Mouse (Mus musculus) embryonic facial prominence, embryonic 12.5 days (tissue): ENCODE data around the gene Foxk2. TPM values are rescaled to one million over a fixed set of nuclear protein-coding genes. Genes with fewer than 3 reads are reported as not detected.
"Not testable (repeated sequence)": the region's sequence is repeated elsewhere in the genome, so short reads cannot be mapped to it uniquely, and the experiment has no call there.

Experiments
- ATAC-seq: fragments of 200-750 bp; cut with Nextera tagmentation; 2 replicates; pipeline ENCODE4 v1.8.0; 2017; ENCODE audit not compliant: insufficient number of reproducible peaks, insufficient read depth, low FRiP score, low TSS enrichment
- H3K27ac ChIP-seq: fragments of 300-500 bp; sonication (generic); 2 replicates; pipeline ENCODE4 v1.5.1; 2016; ENCODE audit warnings: mild to moderate bottlenecking
- H3K27me3 ChIP-seq: fragments of 300-500 bp; sonication (generic); 2 replicates; pipeline ENCODE4 v1.6.1; 2016; ENCODE audit warnings: mild to moderate bottlenecking, moderate library complexity
- H3K36me3 ChIP-seq: fragments of 300-500 bp; sonication (generic); 2 replicates; pipeline ENCODE4 v1.6.1; 2016; ENCODE audit warnings: mild to moderate bottlenecking
- H3K4me1 ChIP-seq: fragments of 300-500 bp; sonication (generic); 2 replicates; pipeline ENCODE4 v1.6.1; 2016
- H3K4me2 ChIP-seq: fragments of 300-500 bp; sonication (generic); replicated peaks from 2 replicates; pipeline ENCODE4 v1.6.1; 2016; ENCODE audit warnings: mild to moderate bottlenecking, moderate library complexity
- H3K4me3 ChIP-seq: fragments of 300-500 bp; sonication (generic); 2 replicates; pipeline ENCODE4 v1.5.1; 2016; ENCODE audit warnings: mild to moderate bottlenecking
- H3K9ac ChIP-seq: fragments of 300-500 bp; sonication (generic); 2 replicates; pipeline ENCODE4 v1.6.1; 2016; ENCODE audit warnings: mild to moderate bottlenecking, moderate library complexity
- H3K9me3 ChIP-seq: fragments of 300-500 bp; sonication (generic); 2 replicates; pipeline ENCODE4 v1.6.1; 2016; ENCODE audit warnings: mild to moderate bottlenecking, moderate library complexity
- WGBS: fragments of 180-500 bp; shearing (Covaris S2); methylation state at CpG from one replicate; pipeline ENCODE4 v1.1.7; 2016; 5-methylcytosine and 5-hydroxymethylcytosine counted together
- polyA plus RNA-seq: library from polyadenylated mRNA; unstranded; fragments of >200 nt; fragmentation: Nextera tagmentation; extraction: Ambion mirVana; gene quantifications from 2 replicates; pipeline ENCODE4 v1.2.1, GENCODE M21; 2016

Gene Foxk2
- polyA plus RNA-seq, 1 experiment from 2014 or later, result 10.6 TPM

DNA sequence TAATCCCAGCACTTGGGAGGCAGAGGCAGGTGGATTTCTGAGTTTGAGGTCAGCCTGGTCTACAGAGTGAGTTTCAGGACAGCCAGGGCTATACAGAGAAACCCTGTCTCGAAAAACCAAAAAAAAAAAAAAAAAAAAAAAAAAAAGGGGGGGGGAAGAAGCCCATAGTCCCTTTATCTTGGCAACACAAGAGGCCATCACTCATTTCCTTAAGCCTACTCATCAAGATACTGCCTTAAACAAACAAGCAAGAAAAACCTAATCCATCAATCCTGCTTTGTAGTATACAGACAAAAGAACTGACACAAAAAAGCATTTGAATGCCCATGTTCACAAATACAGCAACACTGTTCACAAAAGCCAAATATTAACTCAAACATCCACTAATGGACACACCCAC is 82.6 kb downstream of the Foxk2 start:
- not testable (repeated sequence) for H3K9me3 ChIP-seq, H3K27ac ChIP-seq, H3K4me2 ChIP-seq, ATAC-seq, H3K4me1 ChIP-seq, H3K27me3 ChIP-seq, H3K4me3 ChIP-seq, H3K9ac ChIP-seq
- WGBS, result 80% methylated on average over 1 of the region's 1 CpGs
- H3K36me3 ChIP-seq, result peaks cover 27% of the 10 kb centered on the region

DNA sequence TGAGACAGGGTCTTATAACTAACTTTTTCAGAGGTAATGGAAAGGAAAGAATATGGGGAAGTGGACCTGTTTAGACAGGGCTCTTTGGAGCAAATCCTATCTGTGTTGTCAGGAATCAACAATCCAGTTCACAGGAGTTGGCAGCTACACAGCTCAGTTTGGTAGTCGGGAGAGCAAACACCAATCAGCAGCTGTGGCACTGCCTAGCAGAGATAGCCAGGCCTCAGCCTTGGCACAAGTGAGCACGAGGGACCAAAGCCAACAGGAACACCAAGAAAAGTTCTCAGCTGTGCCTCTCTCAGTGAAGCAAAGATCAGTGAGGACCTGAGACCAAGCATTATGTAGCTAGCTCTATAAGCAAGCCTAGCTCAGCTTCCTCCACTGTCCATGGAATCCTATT is 87.2 kb downstream of the Foxk2 start:
- ATAC-seq, result no peak
- 91% methylated on average over 2 of the region's 2 CpGs for WGBS
- Histone ChIP-seq H3K27ac (no peak overlapping the region), H3K36me3 (peaks cover 32% of the 10 kb centered on the region), H3K4me2 (no peak overlapping the region), H3K9me3 (no peaks in the 10 kb centered on the region), H3K27me3 (no peaks in the 10 kb centered on the region), H3K4me3 (no peak overlapping the region), H3K4me1 (no peaks in the 10 kb centered on the region), H3K9ac (no peak overlapping the region)

DNA sequence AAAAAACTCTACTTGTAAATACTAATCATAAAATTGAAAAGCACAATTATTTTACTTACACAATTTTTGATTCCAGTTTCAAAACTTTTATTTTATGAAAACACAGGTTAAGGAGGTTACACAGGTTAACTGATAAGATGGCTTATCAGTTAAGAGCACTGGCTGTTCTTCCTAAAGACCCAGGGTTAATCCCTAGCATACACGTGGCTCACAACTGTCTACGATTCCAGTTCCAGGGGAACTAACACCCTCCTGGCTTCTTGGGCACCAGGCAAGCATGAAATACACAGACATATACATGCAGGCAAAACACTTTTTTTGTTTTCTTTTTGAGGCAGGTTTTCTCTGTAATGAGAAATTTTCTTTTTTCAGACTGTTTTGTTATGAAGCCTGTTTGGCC is 88.4 kb downstream of the Foxk2 start:
- Histone ChIP-seq H3K36me3 (peaks cover 32% of the 10 kb centered on the region), H3K4me2 (no peak overlapping the region), H3K4me3 (no peak overlapping the region), H3K27ac (no peak overlapping the region), H3K4me1 (peaks cover 8% of the 10 kb centered on the region), H3K27me3 (no peaks in the 10 kb centered on the region), H3K9ac (no peak overlapping the region), H3K9me3 (no peaks in the 10 kb centered on the region)
- 98% methylated on average over 2 of the region's 2 CpGs for WGBS
- no peak for ATAC-seq

DNA sequence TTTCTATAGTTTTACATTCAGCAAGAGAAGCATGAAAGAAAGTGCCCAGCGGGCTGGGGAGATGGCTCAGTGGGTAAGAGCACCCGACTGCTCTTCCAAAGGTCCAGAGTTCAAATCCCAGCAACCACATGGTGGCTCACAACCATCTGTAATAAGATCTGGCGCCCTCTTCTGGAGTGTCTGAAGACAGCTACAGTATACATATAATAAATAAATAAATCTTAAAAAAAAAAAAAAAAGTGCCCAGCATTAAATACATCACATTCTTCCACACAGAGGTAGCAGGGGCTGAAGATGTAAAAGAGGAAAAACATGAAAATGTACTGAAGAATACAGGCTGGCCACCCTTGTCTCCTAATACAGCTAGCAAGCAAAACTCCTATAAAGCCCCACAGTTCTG is 88.9 kb downstream of the Foxk2 start:
- Histone ChIP-seq H3K4me1 (peaks cover 11% of the 10 kb centered on the region), H3K36me3 (peaks cover 32% of the 10 kb centered on the region)
- H3K9me3 ChIP-seq, H3K27me3 ChIP-seq, H3K27ac ChIP-seq, H3K9ac ChIP-seq, H3K4me3 ChIP-seq, H3K4me2 ChIP-seq, ATAC-seq: not testable (repeated sequence)
- whole genome bisulfite sequencing, result 89% methylated on average over 3 of the region's 3 CpGs

DNA sequence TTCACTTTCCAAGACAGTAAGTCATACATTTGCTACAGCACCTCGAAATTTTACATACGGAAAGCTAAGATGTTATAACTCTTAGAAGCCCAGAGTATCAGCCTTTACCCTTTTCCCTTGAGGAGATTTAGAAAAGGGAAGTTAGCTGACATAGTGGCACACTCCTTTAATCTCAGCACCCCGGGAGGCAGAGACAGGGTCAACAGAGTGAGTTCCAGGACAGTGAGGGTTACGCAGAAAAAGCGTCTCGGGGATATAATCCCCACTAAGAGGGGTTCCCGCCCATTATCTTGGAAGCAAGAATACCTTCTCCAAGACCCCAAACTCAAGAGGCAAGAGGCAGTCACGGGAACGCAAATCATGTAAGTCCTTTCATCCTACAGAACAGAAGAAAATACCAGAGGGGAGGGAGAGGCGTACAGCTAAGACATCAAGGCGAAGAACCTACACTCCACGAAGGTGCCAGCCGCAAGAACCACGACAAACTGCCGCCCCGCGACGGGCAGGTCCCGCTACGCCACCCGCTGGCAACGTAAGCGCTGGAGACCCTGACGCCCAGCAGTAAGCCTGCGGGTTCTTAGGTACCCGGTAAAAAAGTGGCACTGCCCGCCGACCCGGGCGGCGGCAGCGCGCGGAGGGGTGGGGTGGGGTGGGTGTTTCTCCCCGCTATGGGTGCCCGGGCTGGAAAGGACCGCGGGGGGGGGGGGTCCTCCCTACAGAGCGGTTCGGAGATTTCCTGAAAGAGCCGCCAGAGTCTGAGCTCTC is 93.7 kb downstream of the Foxk2 start:
- H3K9me3 ChIP-seq, result no peaks in the 10 kb centered on the region
- H3K4me1 ChIP-seq, result peaks cover 18% of the 10 kb centered on the region
- peak overlapping the region; percentile 96 for H3K4me3 ChIP-seq
- 0 out of 2 replicates have a peak, but pooled peaks cover 7% of the 10 kb centered on the region for H3K36me3 ChIP-seq
- no peaks in the 10 kb centered on the region for H3K27me3 ChIP-seq
- peak overlapping the region; percentile 77 for H3K4me2 ChIP-seq
- peak overlapping the region; percentile 95 for H3K9ac ChIP-seq
- WGBS, result 3% methylated on average over 41 of the region's 41 CpGs
- H3K27ac ChIP-seq, result peak overlapping the region; percentile 80
- 0 out of 2 replicates have a peak, but pooled peaks have one; percentile 17 for ATAC-seq

DNA sequence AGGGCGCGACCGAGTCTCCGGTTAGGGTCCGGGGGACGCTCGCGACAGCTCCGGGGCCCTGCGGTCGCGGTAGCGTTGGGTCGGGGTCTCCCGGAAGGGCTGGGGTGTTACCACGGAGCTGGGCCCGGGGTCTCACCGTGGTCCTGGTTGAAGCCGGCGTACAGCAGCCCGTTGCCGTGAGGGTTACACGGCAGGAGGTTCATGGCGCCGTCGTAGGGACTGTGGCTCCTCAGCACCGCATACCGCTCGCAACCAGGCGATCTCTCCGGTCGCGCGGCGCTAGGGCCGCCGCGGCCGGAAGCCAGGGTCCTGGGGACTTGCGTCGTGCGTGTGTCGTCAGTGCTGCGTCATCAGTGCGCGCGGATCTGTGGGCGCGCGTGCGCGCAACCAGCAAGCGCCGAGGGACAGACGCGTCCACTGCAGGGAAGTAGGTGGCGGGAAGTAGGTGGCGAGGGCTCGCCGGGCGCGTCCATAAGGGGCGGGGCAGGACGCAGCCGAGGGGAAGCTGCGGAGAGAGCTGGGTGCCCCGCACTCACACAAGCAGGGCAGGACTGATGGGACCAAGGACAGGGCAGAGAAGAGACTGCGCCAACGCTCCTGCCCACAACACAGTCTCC is 94.4 kb downstream of the Foxk2 start, which contains the start of gene Wdr45b:
TSS of gene Wdr45b (minus strand) at position 355 of the 617 bp plus-strand sequence.
- Histone ChIP-seq H3K27me3 (no peaks in the 10 kb centered on the region), H3K9ac (peak within 1 kb of the TSS; percentile 95), H3K4me3 (peak within 1 kb of the TSS; percentile 96), H3K9me3 (no peaks in the 10 kb centered on the region), H3K27ac (peak within 1 kb of the TSS; percentile 80), H3K36me3 (0 out of 2 replicates have a peak, but pooled peaks cover 2% of the 10 kb centered on the region), H3K4me2 (peak within 1 kb of the TSS; percentile 77), H3K4me1 (peaks cover 18% of the 10 kb centered on the region)
- ATAC-seq, result peak; percentile 93
- WGBS, result under 1% methylated on average over 67 of the region's 69 CpGs

Other genes with a start within 250 kb of the Foxk2 start
- gene Cd7, start 220.6 kb upstream of the Foxk2 start, polyA plus RNA-seq, result 0.32 and 0.38 TPM in 2 replicates
- not detected in 2 replicates for gene Sectm1b, start 196.4 kb upstream of the Foxk2 start, polyA plus RNA-seq
- gene Sectm1a, start 178.8 kb upstream of the Foxk2 start, polyA plus RNA-seq, result not detected in 2 replicates
- 0.08 TPM in 1 of 2 replicates, not detected in the other for gene Tex19.2, start 141.3 kb upstream of the Foxk2 start, polyA plus RNA-seq
- gene Tex19.1, start 113.8 kb upstream of the Foxk2 start, polyA plus RNA-seq, result not detected in 2 replicates
- gene Uts2r, start 99.7 kb upstream of the Foxk2 start, polyA plus RNA-seq, result 0.22 TPM in 2 replicates
- gene Hexdc, start 55.6 kb upstream of the Foxk2 start, polyA plus RNA-seq, result 10.4 and 10.5 TPM in 2 replicates
- 22.1 and 22.9 TPM in 2 replicates for gene Ogfod3, start 55.3 kb upstream of the Foxk2 start, polyA plus RNA-seq
- 37.9 and 38.9 TPM in 2 replicates for gene Cybc1, start 30.7 kb upstream of the Foxk2 start, polyA plus RNA-seq
- gene Narf, start 22.7 kb upstream of the Foxk2 start, polyA plus RNA-seq, result 63.1 and 70.0 TPM in 2 replicates
- 102 and 103 TPM in 2 replicates for gene Wdr45b, start 94.5 kb downstream of the Foxk2 start, polyA plus RNA-seq
- gene Rab40b, start 128.3 kb downstream of the Foxk2 start, polyA plus RNA-seq, result 7.5 and 8.9 TPM in 2 replicates
- gene Fn3krp, start 161.4 kb downstream of the Foxk2 start, polyA plus RNA-seq, result 8.6 and 10.2 TPM in 2 replicates
- gene Fn3k, start 174.9 kb downstream of the Foxk2 start, polyA plus RNA-seq, result 0.51 and 0.78 TPM in 2 replicates
- gene Tbcd, start 192.0 kb downstream of the Foxk2 start, polyA plus RNA-seq, result 51.0 and 54.7 TPM in 2 replicates